Mouse (Mus musculus) liver, postnatal 0 days (tissue): ENCODE results near the gene Lrrc46. TPM values are rescaled to one million over a fixed set of nuclear protein-coding genes. Genes with fewer than 3 reads are reported as not detected.

Source experiments
- ATAC-seq: fragments of 200-750 bp; cut with Nextera tagmentation; 2 replicates; pipeline ENCODE4 v1.8.0; 2017; ENCODE audit warnings: mild to moderate bottlenecking, moderate library complexity
- DNase-seq: peaks from one replicate; pipeline ENCODE4 v3.0.0-alpha.2; 2016
- H3K27ac ChIP-seq: fragments of 300-500 bp; sonication (generic); 2 replicates; pipeline ENCODE4 v1.5.1; 2014; ENCODE audit warnings: antibody characterized with exemption, moderate library complexity, mild to moderate bottlenecking, low read depth
- H3K27me3 ChIP-seq: fragments of 300-500 bp; sonication (generic); 2 replicates; pipeline ENCODE4 v1.6.1; 2014; ENCODE audit warnings: low read length, control low read depth, mixed read lengths; ENCODE audit not compliant: insufficient read depth
- H3K36me3 ChIP-seq: fragments of 300-500 bp; sonication (generic); replicated peaks from 2 replicates; pipeline ENCODE4 v1.6.1; 2014; ENCODE audit warnings: mild to moderate bottlenecking, control low read depth, low read length, moderate library complexity, mixed read lengths; ENCODE audit not compliant: insufficient read depth
- H3K4me1 ChIP-seq: fragments of 300-500 bp; sonication (generic); 2 replicates; pipeline ENCODE4 v1.6.1; 2014; ENCODE audit warnings: antibody characterized with exemption, mild to moderate bottlenecking, control low read depth; ENCODE audit not compliant: insufficient read depth
- H3K4me2 ChIP-seq: fragments of 300-500 bp; sonication (generic); 2 replicates; pipeline ENCODE4 v1.6.1; 2014; ENCODE audit warnings: low read depth, mild to moderate bottlenecking, low read length, moderate library complexity, mixed read lengths
- H3K4me3 ChIP-seq: fragments of 300-500 bp; sonication (generic); 2 replicates; pipeline ENCODE4 v1.5.1; 2014; ENCODE audit warnings: low read depth, low read length
- H3K9ac ChIP-seq: fragments of 300-500 bp; sonication (generic); replicated peaks from 2 replicates; pipeline ENCODE4 v1.6.1; 2014; ENCODE audit warnings: mild to moderate bottlenecking, moderate library complexity
- H3K9me3 ChIP-seq: fragments of 300-500 bp; sonication (generic); 2 replicates; pipeline ENCODE4 v1.6.1; 2016; ENCODE audit warnings: mild to moderate bottlenecking, control low read depth, low read length, mixed read lengths
- CTCF ChIP-seq: sonication (generic); IDR thresholded peaks from 2 replicates; pipeline ENCODE4 v1.5.1; 2016; ENCODE audit warnings: antibody characterized with exemption, low read depth
- EP300 ChIP-seq: IDR thresholded peaks from 2 replicates; pipeline ENCODE4 v1.6.1; 2016; ENCODE audit warnings: antibody characterized with exemption, low read depth, mild to moderate bottlenecking
- WGBS: fragments of 180-500 bp; shearing (Covaris S2); extraction: QIAGEN DNeasy Blood & Tissue Kit; methylation state at CpG from one replicate; pipeline ENCODE4 v1.1.7; 2014; ENCODE audit not compliant: insufficient replicate concordance; 5-methylcytosine and 5-hydroxymethylcytosine counted together
- polyA plus RNA-seq: library from polyadenylated mRNA; unstranded; fragments of >200 nt; fragmentation: Nextera tagmentation; extraction: Ambion mirVana; gene quantifications from 2 replicates; pipeline ENCODE4 v1.2.1, GENCODE M21; 2015

Lrrc46 gene
- polyA plus RNA-seq, 1 experiment from 2014 or later, result 0.73 TPM

- Histone ChIP-seq H3K27me3 (no peaks in the 10 kb centered on the region), H3K9ac (peak overlapping the region; percentile 88; the same call in 1 of the 2 replicates), H3K4me2 (peak overlapping the region; percentile 97), H3K27ac (peak overlapping the region; percentile 81; the same call in 1 of the 2 replicates), H3K36me3 (peaks cover 5% of the 10 kb centered on the region; the same call in 1 of the 2 replicates), H3K4me1 (peaks cover 16% of the 10 kb centered on the region), H3K9me3 (no peaks in the 10 kb centered on the region), H3K4me3 (peak overlapping the region; percentile 86)
- 31% methylated on average over 12 of the region's 12 CpGs for WGBS
- DNase-seq, result no peak
- TF ChIP-seq CTCF (no peak), EP300 (no peak)
- no peak for ATAC-seq
These were observed 746 bp downstream of the Lrrc46 start for GRCm38 (mm10) chr11:97040301-97041021.

GRCm38 (mm10) chr11:97038881-97039280 is 2.3 kb downstream of the Lrrc46 start:
- peaks cover 16% of the 10 kb centered on the region for H3K4me1 ChIP-seq
- TF ChIP-seq CTCF (no peak), EP300 (no peak)
- H3K9me3 ChIP-seq, result no peaks in the 10 kb centered on the region
- H3K4me2 ChIP-seq, result no peak overlapping the region
- no peak for ATAC-seq
- WGBS, result 68% methylated on average over 7 of the region's 7 CpGs
- H3K27ac ChIP-seq, result no peak overlapping the region
- peaks cover 3% of the 10 kb centered on the region; the same call in 1 of the 2 replicates for H3K36me3 ChIP-seq
- no peak for DNase-seq
- no peak overlapping the region for H3K4me3 ChIP-seq
- no peaks in the 10 kb centered on the region for H3K27me3 ChIP-seq
- H3K9ac ChIP-seq, result no peak overlapping the region

DNA sequence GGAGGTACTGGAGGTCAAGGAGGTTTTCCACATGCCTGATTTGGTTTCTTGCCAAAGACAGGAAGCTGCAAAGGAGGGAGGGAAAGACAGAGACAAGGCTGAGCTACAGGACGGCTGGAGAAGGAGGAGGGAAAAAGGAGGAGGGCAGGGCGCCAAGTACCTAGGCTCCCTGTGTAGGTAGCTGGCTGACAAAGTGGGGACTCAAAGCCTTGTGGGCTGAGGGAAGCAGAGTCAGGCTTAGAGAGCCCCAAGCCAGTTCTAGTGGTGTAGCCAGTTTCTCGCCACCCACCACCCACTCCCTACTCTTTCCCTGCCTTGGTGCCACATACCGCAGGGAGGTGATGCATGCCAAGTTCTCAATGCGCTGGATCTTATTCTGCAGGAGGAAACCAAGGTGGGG is 5.1 kb downstream of the Lrrc46 start:
- ATAC-seq (no peak), DNase-seq (no peak)
- Histone ChIP-seq H3K4me3 (no peak overlapping the region), H3K27me3 (no peaks in the 10 kb centered on the region), H3K36me3 (no peaks in the 10 kb centered on the region), H3K4me2 (no peak overlapping the region), H3K4me1 (peaks cover 9% of the 10 kb centered on the region; the same call in 1 of the 2 replicates), H3K27ac (no peak overlapping the region), H3K9me3 (no peaks in the 10 kb centered on the region), H3K9ac (no peak overlapping the region)
- TF ChIP-seq CTCF (no peak), EP300 (no peak)
- 75% methylated on average over 5 of the region's 5 CpGs for WGBS

- Histone ChIP-seq H3K4me2 (no peak overlapping the region), H3K4me3 (no peak overlapping the region), H3K9ac (no peak overlapping the region), H3K27ac (no peak overlapping the region), H3K36me3 (no peaks in the 10 kb centered on the region), H3K27me3 (no peaks in the 10 kb centered on the region), H3K4me1 (peaks cover 12% of the 10 kb centered on the region), H3K9me3 (no peaks in the 10 kb centered on the region)
- WGBS, result 77% methylated on average over 4 of the region's 4 CpGs
- TF ChIP-seq CTCF (no peak), EP300 (no peak)
- DNase-seq (no peak), ATAC-seq (no peak)
These were observed 7.4 kb downstream of the Lrrc46 start for GRCm38 (mm10) chr11:97033781-97034180.

DNA sequence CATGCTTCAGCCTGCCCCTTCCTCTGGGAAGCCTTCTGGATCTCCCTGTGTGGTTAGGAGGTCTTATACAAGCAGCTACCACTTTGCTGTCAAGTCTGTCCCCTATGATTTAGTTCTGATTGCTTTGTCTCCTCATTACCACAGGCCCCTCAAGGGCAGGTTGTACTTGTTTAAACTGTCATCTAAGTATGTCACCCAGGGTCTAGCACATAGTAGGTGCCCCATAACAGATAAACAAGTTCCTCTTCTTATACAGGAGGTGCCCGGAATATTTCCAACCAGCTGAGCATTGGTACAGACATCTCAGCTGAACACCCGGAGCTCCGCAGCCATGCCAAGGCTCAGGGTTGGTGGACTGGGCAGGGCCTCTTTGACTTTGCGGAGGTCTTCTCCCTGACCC is 8.7 kb downstream of the Lrrc46 start:
- WGBS, result 91% methylated on average over 4 of the region's 4 CpGs
- H3K4me2 ChIP-seq, result no peak overlapping the region
- ATAC-seq (no peak), DNase-seq (no peak)
- H3K27me3 ChIP-seq, result no peaks in the 10 kb centered on the region
- H3K27ac ChIP-seq, result no peak overlapping the region
- H3K9ac ChIP-seq, result no peak overlapping the region
- no peak overlapping the region for H3K4me3 ChIP-seq
- no peaks in the 10 kb centered on the region for H3K36me3 ChIP-seq
- no peaks in the 10 kb centered on the region for H3K9me3 ChIP-seq
- TF ChIP-seq EP300 (no peak), CTCF (no peak)
- peaks cover 12% of the 10 kb centered on the region for H3K4me1 ChIP-seq

DNA sequence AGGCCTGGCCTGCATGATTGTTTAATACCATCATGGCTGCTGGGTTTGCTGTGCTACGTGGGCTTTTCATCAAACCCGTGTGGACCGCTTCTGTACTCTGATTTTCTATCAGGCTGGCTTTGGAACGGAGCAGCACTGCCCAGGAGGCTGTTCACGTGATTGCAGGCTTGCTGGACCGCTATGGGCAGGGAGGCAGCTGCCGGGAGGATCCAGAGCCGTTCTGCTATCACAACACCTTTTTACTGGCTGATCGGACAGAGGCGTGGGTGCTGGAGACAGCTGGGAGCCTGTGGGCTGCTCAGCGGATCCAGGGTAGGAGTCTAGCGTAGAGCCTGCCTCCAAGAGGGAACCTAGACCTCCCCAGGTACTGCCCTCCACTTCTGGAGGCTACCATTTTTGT is 9.2 kb downstream of the Lrrc46 start:
- WGBS, result 81% methylated on average over 12 of the region's 12 CpGs
- no peak for DNase-seq
- no peaks in the 10 kb centered on the region for H3K9me3 ChIP-seq
- no peak overlapping the region for H3K4me2 ChIP-seq
- no peak for ATAC-seq
- TF ChIP-seq CTCF, result no peak
- no peak for TF ChIP-seq EP300
- no peak overlapping the region for H3K27ac ChIP-seq
- no peak overlapping the region for H3K9ac ChIP-seq
- no peak overlapping the region for H3K4me3 ChIP-seq
- H3K4me1 ChIP-seq, result peaks cover 12% of the 10 kb centered on the region
- no peaks in the 10 kb centered on the region for H3K27me3 ChIP-seq
- H3K36me3 ChIP-seq, result no peaks in the 10 kb centered on the region
